Mouse (Mus musculus) embryonic fibroblast, embryonic 13.5 days (primary cell): Measurements from ENCODE around the gene Arhgef7. TPM values are rescaled to one million over a fixed set of nuclear protein-coding genes. Genes with fewer than 3 reads are reported as not detected.
"Not testable (repeated sequence)": the region's sequence is repeated elsewhere in the genome, so short reads cannot be mapped to it uniquely, and the experiment has no call there.

ENCODE experiments used
- H3K27ac ChIP-seq: 2 replicates; pipeline ENCODE4 v1.5.1; 2012; ENCODE audit warnings: low read length, control low read depth, inconsistent platforms; ENCODE audit not compliant: insufficient read depth
- H3K4me1 ChIP-seq: 2 replicates; pipeline ENCODE4 v1.6.1; 2011; ENCODE audit warnings: low read length; ENCODE audit not compliant: control insufficient read depth, insufficient read depth
- H3K4me3 ChIP-seq: 2 replicates; pipeline ENCODE4 v1.5.1; 2011; ENCODE audit warnings: mild to moderate bottlenecking, control low read depth, low read length; ENCODE audit not compliant: insufficient read depth
- CTCF ChIP-seq: IDR thresholded peaks from 2 replicates; pipeline ENCODE4 v1.5.1; 2011; ENCODE audit warnings: mild to moderate bottlenecking, control low read depth, low read length, moderate library complexity, borderline replicate concordance; ENCODE audit not compliant: insufficient read depth
- POLR2A ChIP-seq: IDR thresholded peaks from 2 replicates; pipeline ENCODE4 v1.6.1; 2011; ENCODE audit warnings: low read depth, mild to moderate bottlenecking, control low read depth, low read length, moderate library complexity
- polyA plus RNA-seq: library from polyadenylated mRNA; stranded (reverse); fragments of >200 nt; gene quantifications from 2 replicates; pipeline ENCODE4 v1.2.4, GENCODE M21; 2011; ENCODE audit warnings: low read depth; ENCODE audit not compliant: missing spikeins, insufficient read length

Arhgef7 gene
- polyA plus RNA-seq, 1 experiment: 40.8 TPM

- TF ChIP-seq POLR2A (no peak), CTCF (no peak)
- no peak overlapping the region for H3K4me3 ChIP-seq
- no peaks in the 10 kb centered on the region for H3K4me1 ChIP-seq
- no peak overlapping the region for H3K27ac ChIP-seq
These were observed 116.8 kb downstream of the Arhgef7 start for GRCm38 (mm10) chr8:11844316-11844685.

GRCm38 (mm10) chr8:11846807-11847206 is 119.3 kb downstream of the Arhgef7 start:
- no peaks in the 10 kb centered on the region for H3K4me1 ChIP-seq
- TF ChIP-seq POLR2A: no peak
- H3K4me3 ChIP-seq: no peak overlapping the region
- H3K27ac ChIP-seq: no peak overlapping the region

- Histone ChIP-seq H3K27ac (no peak overlapping the region), H3K4me3 (no peak overlapping the region), H3K4me1 (no peaks in the 10 kb centered on the region)
- TF ChIP-seq CTCF (peak; percentile 7; the same call in 1 of the 2 replicates), POLR2A (no peak)
These were observed 140.3 kb downstream of the Arhgef7 start for GRCm38 (mm10) chr8:11867832-11868231.

- H3K27ac ChIP-seq, H3K4me3 ChIP-seq, H3K4me1 ChIP-seq: not testable (repeated sequence)
These were observed 146.7 kb downstream of the Arhgef7 start for GRCm38 (mm10) chr8:11874227-11874626.

GRCm38 (mm10) chr8:11884646-11885045 is 157.1 kb downstream of the Arhgef7 start:
- no peak for TF ChIP-seq POLR2A
- no peak for TF ChIP-seq CTCF
- H3K4me3 ChIP-seq: no peak overlapping the region
- no peak overlapping the region for H3K27ac ChIP-seq
- no peaks in the 10 kb centered on the region for H3K4me1 ChIP-seq

Other genes starting within 250 kb of the Arhgef7 start
- 2.4 and 3.2 TPM in 2 replicates for gene Rab20, start 249.0 kb upstream of the Arhgef7 start, polyA plus RNA-seq
- 54.2 and 55.9 TPM in 2 replicates for gene Naxd, start 230.2 kb upstream of the Arhgef7 start, polyA plus RNA-seq
- gene Cars2, start 176.9 kb upstream of the Arhgef7 start, polyA plus RNA-seq: 18.4 and 21.7 TPM in 2 replicates
- 38.5 and 44.1 TPM in 2 replicates for gene Ing1, start 172.2 kb upstream of the Arhgef7 start, polyA plus RNA-seq
- 31.2 and 39.4 TPM in 2 replicates for gene Ankrd10, start 92.0 kb upstream of the Arhgef7 start, polyA plus RNA-seq
- not detected in 2 replicates for gene 1700016D06Rik, start 26.7 kb upstream of the Arhgef7 start, polyA plus RNA-seq
- not detected in 2 replicates for gene Tex29, start 112.8 kb downstream of the Arhgef7 start, polyA plus RNA-seq